Mouse (Mus musculus): ENCODE data around the gene Vmn1r9. TPM values are rescaled to one million over a fixed set of nuclear protein-coding genes. Genes with fewer than 3 reads are reported as not detected.
A peak's percentile ranks its signal among the peaks of the same experiment; 100 is the strongest.
"Not testable (repeated sequence)": the region's sequence is repeated elsewhere in the genome, so short reads cannot be mapped to it uniquely, and the experiment has no call there.

Gene Vmn1r9
- total RNA-seq (2014; fragmentation: Nextera tagmentation) = not detected in 2 replicates
- total RNA-seq (2017) = not detected in 2 replicates

GRCm38 (mm10) chr6:57066487-57066886 lies at the start of gene Vmn1r9:
Gene Vmn1r9 (plus strand): TSS chr6:57066787.
- no peak for ATAC-seq (replicated peaks; ENCODE audit: poor library complexity, severe bottlenecking)

DNA sequence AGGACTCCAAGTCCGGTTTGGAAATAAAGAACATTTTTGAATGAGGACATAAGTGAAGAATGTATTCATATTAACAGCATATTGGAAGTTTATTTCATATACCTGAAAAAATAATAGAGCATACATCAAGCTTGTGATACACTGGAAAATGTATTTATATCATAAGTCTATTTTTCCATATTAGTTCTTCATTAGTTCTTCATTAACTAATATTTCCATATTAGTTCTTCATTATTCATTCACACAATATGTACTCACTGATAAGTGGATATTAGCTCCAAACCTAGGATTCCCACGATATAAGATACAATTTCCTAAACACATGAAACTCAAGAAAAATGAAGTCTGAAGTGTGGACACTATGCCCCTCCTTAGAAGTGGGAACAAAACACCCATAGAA lies 41.4 kb upstream of the Vmn1r9 start, which contains the start of gene Vmn1r7:
Gene Vmn1r7 (minus strand): TSS at position 101 of the 400 bp plus-strand sequence.
- ATAC-seq (replicated peaks; ENCODE audit: poor library complexity, severe bottlenecking) = not testable (repeated sequence)

DNA sequence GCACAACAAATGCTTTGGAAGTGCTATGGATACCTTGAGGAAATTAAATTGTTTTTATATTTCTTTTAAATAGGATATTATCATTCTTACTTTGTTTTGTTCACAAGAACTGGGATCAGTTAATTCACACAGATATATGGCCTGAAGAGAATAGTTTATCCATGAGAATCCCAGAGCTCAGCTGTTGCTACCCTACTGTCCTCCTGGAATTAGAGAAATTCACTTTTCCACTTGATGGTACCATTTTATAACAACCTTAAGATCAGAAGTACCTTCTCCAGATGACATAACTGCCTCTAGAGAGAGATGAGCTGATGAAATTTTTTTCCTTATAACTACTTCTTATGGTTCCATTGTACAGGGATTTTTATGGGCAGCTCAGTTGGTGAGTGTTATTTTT lies 34.6 kb upstream of the Vmn1r9 start, which contains the start of gene Vmn1r8:
Gene Vmn1r8 (plus strand): TSS at position 301 of the 400 bp plus-strand sequence.
- no peak for ATAC-seq (replicated peaks; ENCODE audit: poor library complexity, severe bottlenecking)

GRCm38 (mm10) chr6:57034674-57035073 lies 31.9 kb upstream of the Vmn1r9 start:
- peak; percentile 92 for ATAC-seq (replicated peaks; ENCODE audit: poor library complexity, severe bottlenecking)

DNA sequence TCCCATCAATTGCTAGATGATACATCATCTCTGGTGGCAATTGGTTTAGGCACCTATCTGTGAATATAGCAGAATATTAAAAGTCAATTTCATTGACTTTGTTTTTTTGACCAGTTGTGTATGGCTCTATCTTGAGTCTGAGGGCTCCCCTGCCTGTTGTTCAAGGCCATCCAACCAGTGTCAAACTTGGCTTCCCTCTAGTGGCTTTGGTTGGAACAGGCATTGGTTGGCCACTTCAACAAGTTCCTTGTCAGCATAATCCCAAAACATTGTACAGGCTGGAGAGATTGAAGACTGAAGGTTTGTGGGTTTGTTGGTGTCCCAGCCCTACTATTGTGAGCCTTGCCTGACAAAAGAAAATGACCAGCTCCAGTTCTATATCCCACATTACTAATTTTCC lies 2.9 kb upstream of the Vmn1r9 start:
- no peak; the same call in 1 of the 2 replicates for ATAC-seq (replicated peaks; ENCODE audit: poor library complexity, severe bottlenecking)

GRCm38 (mm10) chr6:57106358-57106757 lies 39.8 kb downstream of the Vmn1r9 start:
- ATAC-seq (replicated peaks; ENCODE audit: poor library complexity, severe bottlenecking) = peak; percentile 59

- ATAC-seq (replicated peaks; ENCODE audit: poor library complexity, severe bottlenecking) = no peak
Measured at GRCm38 (mm10) chr6:57109154-57109553, 42.6 kb downstream of the Vmn1r9 start, which contains the start of gene Vmn1r10. Gene Vmn1r10 (plus strand): TSS chr6:57109454.

Other genes with a start within 250 kb of the Vmn1r9 start
- gene Fkbp9, start 234.7 kb upstream of the Vmn1r9 start, total RNA-seq (2014; fragmentation: Nextera tagmentation) = 4.6 and 8.7 TPM in 2 replicates
- gene Fkbp9, start 234.7 kb upstream of the Vmn1r9 start, total RNA-seq (2017) = 9.2 and 13.7 TPM in 2 replicates
- 62.8 and 82.7 TPM in 2 replicates for gene Nt5c3, start 142.9 kb upstream of the Vmn1r9 start, total RNA-seq (2014; fragmentation: Nextera tagmentation)
- 48.6 and 64.3 TPM in 2 replicates for gene Nt5c3, start 142.9 kb upstream of the Vmn1r9 start, total RNA-seq (2017)
- 0.92 TPM in 1 of 2 replicates, not detected in the other for gene Vmn1r4, start 142.8 kb upstream of the Vmn1r9 start, total RNA-seq (2014; fragmentation: Nextera tagmentation)
- 0.98 and 1.6 TPM in 2 replicates for gene Vmn1r4, start 142.8 kb upstream of the Vmn1r9 start, total RNA-seq (2017)
- not detected in 2 replicates for gene Vmn1r5, start 96.5 kb upstream of the Vmn1r9 start, total RNA-seq (2014; fragmentation: Nextera tagmentation)
- gene Vmn1r5, start 96.5 kb upstream of the Vmn1r9 start, total RNA-seq (2017) = not detected in 2 replicates
- 1.8 TPM in 1 of 2 replicates, not detected in the other for gene Vmn1r6, start 69.5 kb upstream of the Vmn1r9 start, total RNA-seq (2014; fragmentation: Nextera tagmentation)
- not detected in 2 replicates for gene Vmn1r6, start 69.5 kb upstream of the Vmn1r9 start, total RNA-seq (2017)
- not detected in 2 replicates for gene Vmn1r7, start 41.5 kb upstream of the Vmn1r9 start, total RNA-seq (2014; fragmentation: Nextera tagmentation)
- gene Vmn1r7, start 41.5 kb upstream of the Vmn1r9 start, total RNA-seq (2017) = not detected in 2 replicates
- gene Vmn1r8, start 34.5 kb upstream of the Vmn1r9 start, total RNA-seq (2014; fragmentation: Nextera tagmentation) = not detected in 2 replicates
- gene Vmn1r8, start 34.5 kb upstream of the Vmn1r9 start, total RNA-seq (2017) = not detected in 2 replicates
- not detected in 2 replicates for gene Vmn1r10, start 42.7 kb downstream of the Vmn1r9 start, total RNA-seq (2014; fragmentation: Nextera tagmentation)
- gene Vmn1r10, start 42.7 kb downstream of the Vmn1r9 start, total RNA-seq (2017) = not detected in 2 replicates
- not detected in 2 replicates for gene Vmn1r11, start 66.7 kb downstream of the Vmn1r9 start, total RNA-seq (2014; fragmentation: Nextera tagmentation)
- gene Vmn1r11, start 66.7 kb downstream of the Vmn1r9 start, total RNA-seq (2017) = not detected in 2 replicates
- gene Vmn1r12, start 90.1 kb downstream of the Vmn1r9 start, total RNA-seq (2014; fragmentation: Nextera tagmentation) = not detected in 2 replicates
- gene Vmn1r12, start 90.1 kb downstream of the Vmn1r9 start, total RNA-seq (2017) = not detected in 2 replicates
- not detected in 2 replicates for gene Vmn1r13, start 136.5 kb downstream of the Vmn1r9 start, total RNA-seq (2014; fragmentation: Nextera tagmentation)
- gene Vmn1r13, start 136.5 kb downstream of the Vmn1r9 start, total RNA-seq (2017) = not detected in 2 replicates
- not detected in 2 replicates for gene Vmn1r14, start 164.9 kb downstream of the Vmn1r9 start, total RNA-seq (2014; fragmentation: Nextera tagmentation)
- not detected in 2 replicates for gene Vmn1r14, start 164.9 kb downstream of the Vmn1r9 start, total RNA-seq (2017)
- not detected in 2 replicates for gene Vmn1r15, start 191.2 kb downstream of the Vmn1r9 start, total RNA-seq (2014; fragmentation: Nextera tagmentation)
- not detected in 2 replicates for gene Vmn1r15, start 191.2 kb downstream of the Vmn1r9 start, total RNA-seq (2017)